Mouse (Mus musculus): ENCODE measurements around the gene Adad1. TPM values are rescaled to one million over a fixed set of nuclear protein-coding genes. Genes with fewer than 3 reads are reported as not detected.

Gene Adad1
- polyA plus RNA-seq (2015; fragmentation: Nextera tagmentation; extraction: Ambion mirVana), result 0.37 and 0.62 TPM in 2 replicates

DNA sequence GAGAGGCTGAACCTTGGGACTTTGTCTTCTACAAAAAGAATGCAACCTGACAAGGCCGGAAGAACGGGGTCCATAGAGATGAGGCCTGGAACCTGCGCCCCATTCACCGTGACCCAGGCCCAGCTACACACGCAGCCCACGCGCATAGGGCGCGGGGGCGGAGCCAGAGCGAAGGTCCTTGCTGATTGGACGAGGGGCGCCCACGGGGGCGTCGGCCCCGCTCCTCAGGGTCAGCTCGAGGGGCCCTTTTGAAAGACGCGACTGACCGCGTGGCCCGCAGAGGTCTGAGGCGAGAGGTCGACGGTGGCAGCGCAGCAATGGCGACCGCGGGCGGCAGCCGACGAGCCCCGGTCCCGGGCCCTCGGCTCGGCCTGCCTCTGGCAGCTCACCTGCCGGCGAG lies at the start of gene Adad1:
Adad1 (plus strand) TSS at position 122 of the 400 bp plus-strand sequence.
- Histone ChIP-seq H3K4me2 (replicated peaks) (peak within 1 kb of the TSS; percentile 46), H3K36me3 (no peaks in the 10 kb centered on the region), H3K9me3 (replicated peaks) (no peaks in the 10 kb centered on the region), H3K4me1 (no peaks in the 10 kb centered on the region), H3K4me3 (replicated peaks) (peak within 1 kb of the TSS; percentile 32), H3K27me3 (no peaks in the 10 kb centered on the region), H3K9ac (no peak within 1 kb of the TSS), H3K27ac (replicated peaks) (no peak within 1 kb of the TSS)
- WGBS, result 51% methylated on average over 39 of the region's 39 CpGs
- no peak for ATAC-seq (ENCODE audit: insufficient number of reproducible peaks, low FRiP score, low TSS enrichment, low read depth)

DNA sequence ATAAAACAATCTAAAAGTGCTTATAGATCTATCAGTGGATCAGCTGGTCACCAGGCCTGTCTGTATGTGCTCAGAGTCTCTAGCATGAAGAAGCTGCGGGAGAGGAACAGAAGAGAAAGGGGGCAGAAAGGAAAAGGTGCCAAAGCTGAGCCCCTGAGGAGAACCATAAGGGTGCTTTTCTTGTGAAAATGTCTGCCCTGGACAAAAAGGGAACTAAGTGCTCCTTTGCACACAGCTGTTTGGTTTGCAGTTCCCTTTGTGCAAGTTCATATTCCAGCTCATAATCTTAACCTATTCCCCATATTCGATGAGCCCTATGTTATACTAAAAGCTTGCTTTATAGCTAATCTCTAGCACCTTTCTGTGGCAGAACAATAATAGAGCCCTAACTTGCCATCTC lies 25.3 kb upstream of the Adad1 start:
- Histone ChIP-seq H3K4me3 (replicated peaks) (no peak overlapping the region), H3K4me1 (no peaks in the 10 kb centered on the region), H3K9ac (no peak overlapping the region), H3K9me3 (replicated peaks) (no peaks in the 10 kb centered on the region), H3K4me2 (replicated peaks) (no peak overlapping the region), H3K36me3 (peaks cover 25% of the 10 kb centered on the region), H3K27me3 (no peaks in the 10 kb centered on the region), H3K27ac (replicated peaks) (no peak overlapping the region)
- ATAC-seq (ENCODE audit: insufficient number of reproducible peaks, low FRiP score, low TSS enrichment, low read depth), result no peak
- 88% methylated on average over 2 of the region's 2 CpGs for WGBS

DNA sequence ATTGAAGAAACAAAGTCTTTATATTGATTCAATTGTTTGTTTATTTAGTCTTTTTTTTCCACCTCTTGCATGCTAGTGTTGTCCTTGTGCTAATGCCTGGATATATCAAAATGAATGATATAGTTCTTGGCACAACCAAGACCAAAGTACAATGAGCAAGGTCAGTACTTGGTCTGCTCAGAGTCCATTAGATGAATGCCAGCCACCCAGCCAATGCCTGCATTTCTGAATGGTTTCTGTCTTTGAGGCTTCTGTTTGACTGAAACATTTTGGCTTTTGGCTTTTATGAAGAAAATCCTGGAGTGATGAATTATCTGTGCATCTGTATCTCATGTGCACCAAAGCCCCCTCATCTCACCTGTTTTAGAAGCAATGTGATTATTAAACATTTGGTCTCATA lies 23.5 kb upstream of the Adad1 start:
- Histone ChIP-seq H3K27ac (replicated peaks) (no peak overlapping the region), H3K4me3 (replicated peaks) (no peak overlapping the region), H3K9me3 (replicated peaks) (no peaks in the 10 kb centered on the region), H3K27me3 (no peaks in the 10 kb centered on the region), H3K36me3 (peaks cover 33% of the 10 kb centered on the region), H3K4me2 (replicated peaks) (no peak overlapping the region), H3K9ac (no peak overlapping the region), H3K4me1 (no peaks in the 10 kb centered on the region)
- ATAC-seq (ENCODE audit: insufficient number of reproducible peaks, low FRiP score, low TSS enrichment, low read depth), result no peak

DNA sequence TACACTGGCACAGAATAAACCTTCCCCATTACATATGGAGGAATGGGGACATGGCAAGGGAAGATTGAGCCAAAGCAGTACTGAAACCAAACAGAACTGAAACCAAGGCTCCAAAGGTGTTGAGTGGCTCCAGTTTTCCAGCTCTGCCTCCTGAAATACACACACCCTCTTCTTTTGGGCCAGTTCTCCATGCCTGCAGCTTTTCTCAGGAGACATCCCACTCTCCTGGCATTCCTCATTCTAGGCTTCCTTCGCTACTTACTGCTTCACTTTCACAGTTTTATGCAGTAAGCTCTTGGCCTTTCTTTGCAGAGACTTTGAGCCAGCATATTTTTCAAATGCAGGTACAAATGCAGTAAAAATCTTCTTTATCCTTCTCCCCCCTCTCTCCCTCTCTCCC lies 11.8 kb upstream of the Adad1 start:
- peaks cover 18% of the 10 kb centered on the region for H3K36me3 ChIP-seq
- H3K4me2 ChIP-seq (replicated peaks), result no peak overlapping the region
- 95% methylated on average over 1 of the region's 1 CpGs for WGBS
- H3K9ac ChIP-seq, result no peak overlapping the region
- no peaks in the 10 kb centered on the region for H3K4me1 ChIP-seq
- no peaks in the 10 kb centered on the region for H3K27me3 ChIP-seq
- no peak overlapping the region for H3K4me3 ChIP-seq (replicated peaks)
- ATAC-seq (ENCODE audit: insufficient number of reproducible peaks, low FRiP score, low TSS enrichment, low read depth), result no peak
- no peaks in the 10 kb centered on the region for H3K9me3 ChIP-seq (replicated peaks)
- H3K27ac ChIP-seq (replicated peaks), result no peak overlapping the region

DNA sequence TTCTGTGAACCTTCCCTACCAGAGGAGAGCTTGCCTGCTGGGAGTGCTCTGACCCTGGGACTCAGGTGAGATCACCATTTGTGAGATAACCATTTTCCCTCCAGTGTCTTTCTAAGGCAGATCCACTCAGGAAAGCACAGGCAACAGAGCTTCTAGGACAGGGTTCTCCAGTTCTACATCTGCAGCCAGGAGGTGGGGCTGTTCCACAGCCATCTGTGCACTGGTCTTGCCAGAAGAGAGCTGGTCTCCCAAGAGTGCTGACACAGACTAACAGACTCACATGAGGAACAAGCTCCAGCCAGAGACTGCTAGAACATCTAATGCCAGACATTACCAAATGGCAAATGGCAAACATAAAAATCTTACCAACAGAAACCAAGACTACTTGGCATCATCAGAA lies 9.9 kb downstream of the Adad1 start:
- no peak overlapping the region for H3K4me3 ChIP-seq (replicated peaks)
- no peaks in the 10 kb centered on the region for H3K27me3 ChIP-seq
- H3K27ac ChIP-seq (replicated peaks), result no peak overlapping the region
- H3K9ac ChIP-seq, result no peak overlapping the region
- H3K4me2 ChIP-seq (replicated peaks), result no peak overlapping the region
- no peaks in the 10 kb centered on the region for H3K4me1 ChIP-seq
- no peak for ATAC-seq (ENCODE audit: insufficient number of reproducible peaks, low FRiP score, low TSS enrichment, low read depth)
- no peaks in the 10 kb centered on the region for H3K36me3 ChIP-seq
- no peaks in the 10 kb centered on the region for H3K9me3 ChIP-seq (replicated peaks)

DNA sequence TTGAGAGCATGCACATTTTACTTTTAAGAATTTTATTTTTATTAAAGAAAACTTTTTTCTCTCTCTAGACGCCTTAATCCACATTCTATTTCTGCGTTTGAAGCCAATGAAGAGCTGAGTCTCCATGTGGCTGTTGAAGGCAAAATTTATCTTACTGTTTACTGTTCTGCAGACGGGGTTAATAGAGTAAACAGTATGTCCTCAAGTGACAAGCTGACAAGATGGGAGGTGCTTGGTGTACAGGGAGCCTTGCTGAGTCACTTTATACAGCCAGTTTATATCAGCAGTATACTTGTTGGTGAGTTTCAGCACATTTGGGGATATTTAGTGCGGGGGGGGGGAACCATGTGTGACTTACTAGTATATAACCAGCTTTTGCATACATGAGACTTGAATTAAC lies 21.5 kb downstream of the Adad1 start:
- no peaks in the 10 kb centered on the region for H3K27me3 ChIP-seq
- H3K27ac ChIP-seq (replicated peaks), result no peak overlapping the region
- no peaks in the 10 kb centered on the region for H3K4me1 ChIP-seq
- no peaks in the 10 kb centered on the region for H3K9me3 ChIP-seq (replicated peaks)
- no peak overlapping the region for H3K4me2 ChIP-seq (replicated peaks)
- WGBS, result 76% methylated on average over 4 of the region's 4 CpGs
- H3K36me3 ChIP-seq, result no peaks in the 10 kb centered on the region
- H3K9ac ChIP-seq, result no peak overlapping the region
- no peak overlapping the region for H3K4me3 ChIP-seq (replicated peaks)
- ATAC-seq (ENCODE audit: insufficient number of reproducible peaks, low FRiP score, low TSS enrichment, low read depth), result no peak

DNA sequence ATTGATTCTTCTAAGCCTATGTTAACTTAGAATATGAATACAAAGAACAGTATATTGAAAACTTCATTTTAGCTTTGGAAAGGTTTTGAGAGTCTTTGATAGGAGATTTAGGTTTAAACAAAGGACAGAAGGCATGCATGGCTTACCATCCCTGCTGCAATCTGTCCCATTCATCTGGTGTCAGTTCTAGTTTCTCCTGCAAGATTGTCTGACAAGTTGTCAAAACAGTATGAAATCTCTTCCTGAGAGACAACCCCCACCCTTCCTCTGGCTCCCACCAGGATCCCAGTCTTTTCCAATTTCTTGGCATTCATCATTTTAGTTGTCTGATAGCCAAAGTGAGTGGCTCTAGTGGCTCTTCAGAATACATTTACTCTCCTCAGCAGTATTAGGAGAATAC lies 27.4 kb downstream of the Adad1 start:
- ATAC-seq (ENCODE audit: insufficient number of reproducible peaks, low FRiP score, low TSS enrichment, low read depth), result no peak
- H3K4me3 ChIP-seq (replicated peaks), result no peak overlapping the region
- H3K9ac ChIP-seq, result no peak overlapping the region
- H3K27ac ChIP-seq (replicated peaks), result no peak overlapping the region
- H3K4me1 ChIP-seq, result no peaks in the 10 kb centered on the region
- no peaks in the 10 kb centered on the region for H3K9me3 ChIP-seq (replicated peaks)
- no peaks in the 10 kb centered on the region for H3K36me3 ChIP-seq
- no peak overlapping the region for H3K4me2 ChIP-seq (replicated peaks)
- no peaks in the 10 kb centered on the region for H3K27me3 ChIP-seq

DNA sequence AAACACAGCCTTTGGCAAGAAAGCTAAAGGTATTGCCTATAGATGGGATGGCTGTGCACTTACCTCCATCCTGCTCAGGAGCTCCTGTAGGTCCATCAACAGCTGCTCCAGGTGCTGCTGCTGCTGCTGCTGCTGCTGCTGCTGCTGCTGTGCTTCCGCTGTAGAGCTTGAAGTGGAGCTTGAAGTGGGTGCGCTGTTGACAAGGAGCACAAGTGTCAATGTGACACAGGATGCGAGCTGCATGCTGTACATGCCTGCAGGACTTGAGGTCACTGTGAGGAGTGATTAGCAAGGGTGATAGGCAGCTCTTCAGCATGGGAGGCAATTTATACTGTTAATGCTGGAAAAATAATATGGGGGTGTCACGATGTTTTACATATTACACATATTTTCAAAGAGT lies 62.3 kb downstream of the Adad1 start, which contains the start of gene Il2:
Il2 (minus strand) TSS at position 305 of the 400 bp plus-strand sequence.
- H3K27ac ChIP-seq (replicated peaks), result no peak within 1 kb of the TSS
- H3K4me3 ChIP-seq (replicated peaks), result no peak within 1 kb of the TSS
- no peaks in the 10 kb centered on the region for H3K9me3 ChIP-seq (replicated peaks)
- no peaks in the 10 kb centered on the region for H3K36me3 ChIP-seq
- peaks cover 9% of the 10 kb centered on the region for H3K4me1 ChIP-seq
- H3K27me3 ChIP-seq, result no peaks in the 10 kb centered on the region
- ATAC-seq (ENCODE audit: insufficient number of reproducible peaks, low FRiP score, low TSS enrichment, low read depth), result no peak
- H3K9ac ChIP-seq, result no peak within 1 kb of the TSS
- 70% methylated on average over 4 of the region's 4 CpGs for WGBS
- H3K4me2 ChIP-seq (replicated peaks), result no peak within 1 kb of the TSS

DNA sequence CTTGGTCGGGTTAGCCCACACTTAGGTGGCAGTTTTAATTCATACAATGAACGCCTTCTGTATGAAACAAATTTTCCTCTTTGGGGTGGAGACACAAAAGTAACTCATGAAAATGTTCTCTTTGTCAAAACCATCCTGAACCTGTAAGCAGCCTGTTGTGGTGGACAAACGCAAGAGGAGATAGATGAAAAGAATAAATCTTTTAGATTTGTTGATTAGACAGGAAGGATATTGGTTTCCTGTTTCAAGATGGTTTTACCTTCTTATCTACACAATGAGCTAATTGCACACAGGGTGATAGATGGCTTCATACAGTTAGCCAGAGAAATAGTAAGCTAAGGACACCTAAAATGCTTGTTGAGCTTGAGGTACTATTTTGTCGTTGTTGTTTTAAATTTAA lies 62.8 kb downstream of the Adad1 start:
- no peak overlapping the region for H3K27ac ChIP-seq (replicated peaks)

DNA sequence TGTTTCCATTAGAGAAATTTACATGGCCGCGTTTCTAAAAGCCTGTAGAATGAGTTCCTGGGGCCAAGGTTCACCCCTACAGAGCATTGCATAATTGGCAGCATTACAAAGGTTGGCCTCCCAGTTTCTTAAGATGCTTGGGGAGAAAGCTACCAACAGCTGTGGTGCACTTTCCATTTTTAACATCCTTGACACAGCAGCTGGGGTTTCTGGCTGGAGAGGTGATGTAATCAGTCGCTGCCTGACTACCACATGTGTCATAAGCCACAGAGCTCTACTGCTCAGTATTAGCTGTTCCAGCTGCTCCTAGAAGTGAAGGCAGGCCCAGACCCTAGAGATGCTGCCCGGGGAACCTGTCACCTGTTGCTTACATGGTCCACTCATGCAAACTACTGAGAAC lies 64.9 kb downstream of the Adad1 start:
- H3K27ac ChIP-seq (replicated peaks), result no peak overlapping the region
- WGBS, result 36% methylated on average over 4 of the region's 4 CpGs
- ATAC-seq (ENCODE audit: insufficient number of reproducible peaks, low FRiP score, low TSS enrichment, low read depth), result peak; percentile 80

More for the DNA sequence above, 62.8 kb downstream of the Adad1 start:
- Histone ChIP-seq H3K4me2 (replicated peaks) (no peak overlapping the region), H3K36me3 (no peaks in the 10 kb centered on the region), H3K9me3 (replicated peaks) (no peaks in the 10 kb centered on the region), H3K4me1 (peaks cover 9% of the 10 kb centered on the region), H3K4me3 (replicated peaks) (no peak overlapping the region), H3K27me3 (no peaks in the 10 kb centered on the region), H3K9ac (no peak overlapping the region)
- 67% methylated on average over 4 of the region's 4 CpGs for WGBS
- ATAC-seq (ENCODE audit: insufficient number of reproducible peaks, low FRiP score, low TSS enrichment, low read depth), result no peak

DNA sequence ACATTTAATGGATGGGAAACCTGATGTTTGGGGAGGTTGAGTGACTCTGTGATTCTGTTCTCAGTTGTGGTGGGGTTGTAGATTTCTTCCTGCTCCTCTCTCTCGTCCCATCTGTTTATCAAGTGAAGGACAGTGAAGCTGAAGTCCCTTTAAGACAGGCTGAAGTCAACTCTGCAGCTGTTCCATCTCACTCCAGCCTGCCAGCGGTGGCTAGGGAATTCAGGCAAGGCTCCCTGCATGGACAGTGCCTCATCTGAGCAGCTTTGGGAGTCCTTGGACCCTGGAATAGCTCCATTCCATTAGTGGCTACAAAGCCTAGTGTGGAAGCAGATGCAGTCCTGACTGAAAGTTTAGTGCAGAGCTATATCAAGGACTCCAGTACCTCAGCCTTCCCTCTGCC lies 65.7 kb downstream of the Adad1 start:
- Histone ChIP-seq H3K4me3 (replicated peaks) (no peak overlapping the region), H3K27ac (replicated peaks) (peak overlapping the region; percentile 36; the same call in 1 of the 2 replicates), H3K36me3 (no peaks in the 10 kb centered on the region), H3K9ac (no peak overlapping the region), H3K4me2 (replicated peaks) (no peak overlapping the region), H3K9me3 (replicated peaks) (no peaks in the 10 kb centered on the region), H3K4me1 (peaks cover 9% of the 10 kb centered on the region), H3K27me3 (no peaks in the 10 kb centered on the region)
- WGBS, result 59% methylated on average over 2 of the region's 2 CpGs
- no peak for ATAC-seq (ENCODE audit: insufficient number of reproducible peaks, low FRiP score, low TSS enrichment, low read depth)

More for the DNA sequence above, 64.9 kb downstream of the Adad1 start:
- no peak overlapping the region for H3K4me2 ChIP-seq (replicated peaks)
- no peak overlapping the region for H3K4me3 ChIP-seq (replicated peaks)
- H3K27me3 ChIP-seq, result no peaks in the 10 kb centered on the region
- H3K9me3 ChIP-seq (replicated peaks), result no peaks in the 10 kb centered on the region
- peaks cover 9% of the 10 kb centered on the region for H3K4me1 ChIP-seq
- H3K36me3 ChIP-seq, result no peaks in the 10 kb centered on the region
- no peak overlapping the region for H3K9ac ChIP-seq

DNA sequence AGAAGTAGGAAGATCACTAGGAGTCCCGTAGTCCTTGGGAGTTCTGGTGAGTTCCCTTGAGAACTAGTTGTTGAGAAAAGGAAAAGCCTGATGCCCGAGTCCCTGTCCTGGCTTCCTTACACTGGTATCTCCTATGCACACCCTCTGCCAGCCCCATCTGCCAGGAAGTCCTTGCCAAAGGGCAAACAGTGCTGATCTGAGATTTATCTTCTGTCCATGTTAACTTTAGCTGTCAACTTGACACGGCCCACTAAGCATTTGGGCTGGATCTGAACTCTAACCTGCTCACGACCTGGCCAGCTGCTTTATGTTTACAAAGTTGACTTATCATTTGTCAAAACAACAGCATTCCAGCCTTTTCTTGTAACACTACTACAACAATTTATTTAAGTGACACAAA lies 73.9 kb downstream of the Adad1 start:
- Histone ChIP-seq H3K4me1 (no peaks in the 10 kb centered on the region), H3K4me3 (replicated peaks) (no peak overlapping the region), H3K36me3 (no peaks in the 10 kb centered on the region), H3K4me2 (replicated peaks) (no peak overlapping the region), H3K9ac (no peak overlapping the region), H3K9me3 (replicated peaks) (no peaks in the 10 kb centered on the region), H3K27ac (replicated peaks) (no peak overlapping the region), H3K27me3 (no peaks in the 10 kb centered on the region)
- 67% methylated on average over 4 of the region's 4 CpGs for WGBS
- no peak for ATAC-seq (ENCODE audit: insufficient number of reproducible peaks, low FRiP score, low TSS enrichment, low read depth)
